Mouse (Mus musculus): Measurements from ENCODE around the gene Abcb10.
"Not testable (repeated sequence)": the region's sequence is repeated elsewhere in the genome, so short reads cannot be mapped to it uniquely, and the experiment has no call there.

Abcb10 gene

DNA sequence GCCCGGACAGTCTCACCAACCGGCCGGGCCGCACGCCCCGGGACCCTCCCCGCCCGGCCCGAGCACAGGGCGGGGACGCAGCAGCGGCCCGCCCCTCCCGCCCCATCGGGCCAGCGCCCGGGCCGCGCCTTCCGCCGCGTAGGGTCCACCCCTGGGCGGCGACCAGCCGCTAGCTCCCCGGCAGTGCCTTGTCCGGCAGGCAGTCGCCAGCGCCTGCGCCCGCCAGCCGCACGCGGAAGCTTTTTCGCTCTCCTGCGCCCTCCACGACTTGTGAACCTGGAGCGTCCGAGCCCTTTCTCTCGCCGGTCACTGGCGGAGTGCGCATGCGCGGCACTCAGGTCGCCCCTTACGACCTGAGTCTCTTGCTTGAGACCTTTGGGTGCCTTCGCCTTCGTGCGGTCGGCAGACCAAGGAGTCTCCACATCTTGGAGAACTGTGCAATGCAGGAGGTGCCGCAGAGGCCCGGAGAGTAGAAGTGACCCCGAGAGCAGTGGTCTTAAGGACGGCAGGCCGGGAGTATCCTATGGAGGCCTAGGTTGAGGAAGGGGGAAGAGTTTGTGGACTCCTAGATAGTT is at the start of gene Abcb10:
TSS of gene Abcb10 (minus strand) at position 297 of the 575 bp plus-strand sequence.
- peak; percentile 95 for DNase-seq (ENCODE audit: inconsistent ontology term)

DNA sequence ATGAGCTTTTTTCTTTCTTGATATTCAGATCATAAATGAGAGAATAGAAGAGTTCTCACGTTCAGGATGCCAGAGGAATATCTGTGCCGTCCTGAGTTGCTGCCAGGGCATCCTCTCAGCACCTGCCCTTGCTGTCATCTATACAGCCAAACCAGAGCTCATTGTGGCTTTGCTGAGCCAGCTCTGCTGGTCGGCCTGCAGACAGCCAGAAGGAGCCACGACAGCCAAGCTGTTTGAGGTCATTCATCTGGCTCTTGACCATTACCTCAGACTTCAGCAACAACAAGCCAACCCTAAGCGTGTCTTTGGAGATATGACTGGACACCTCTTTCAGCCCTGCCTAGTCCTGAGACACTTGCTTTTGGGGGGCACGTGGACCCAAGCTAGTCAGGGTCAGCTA is 44.9 kb upstream of the Abcb10 start:
- DNase-seq (ENCODE audit: inconsistent ontology term), result no peak

- DNase-seq (ENCODE audit: inconsistent ontology term), result not testable (repeated sequence)
Measured at GRCm38 (mm10) chr8:124026265-124026664, 43.3 kb upstream of the Abcb10 start.

DNA sequence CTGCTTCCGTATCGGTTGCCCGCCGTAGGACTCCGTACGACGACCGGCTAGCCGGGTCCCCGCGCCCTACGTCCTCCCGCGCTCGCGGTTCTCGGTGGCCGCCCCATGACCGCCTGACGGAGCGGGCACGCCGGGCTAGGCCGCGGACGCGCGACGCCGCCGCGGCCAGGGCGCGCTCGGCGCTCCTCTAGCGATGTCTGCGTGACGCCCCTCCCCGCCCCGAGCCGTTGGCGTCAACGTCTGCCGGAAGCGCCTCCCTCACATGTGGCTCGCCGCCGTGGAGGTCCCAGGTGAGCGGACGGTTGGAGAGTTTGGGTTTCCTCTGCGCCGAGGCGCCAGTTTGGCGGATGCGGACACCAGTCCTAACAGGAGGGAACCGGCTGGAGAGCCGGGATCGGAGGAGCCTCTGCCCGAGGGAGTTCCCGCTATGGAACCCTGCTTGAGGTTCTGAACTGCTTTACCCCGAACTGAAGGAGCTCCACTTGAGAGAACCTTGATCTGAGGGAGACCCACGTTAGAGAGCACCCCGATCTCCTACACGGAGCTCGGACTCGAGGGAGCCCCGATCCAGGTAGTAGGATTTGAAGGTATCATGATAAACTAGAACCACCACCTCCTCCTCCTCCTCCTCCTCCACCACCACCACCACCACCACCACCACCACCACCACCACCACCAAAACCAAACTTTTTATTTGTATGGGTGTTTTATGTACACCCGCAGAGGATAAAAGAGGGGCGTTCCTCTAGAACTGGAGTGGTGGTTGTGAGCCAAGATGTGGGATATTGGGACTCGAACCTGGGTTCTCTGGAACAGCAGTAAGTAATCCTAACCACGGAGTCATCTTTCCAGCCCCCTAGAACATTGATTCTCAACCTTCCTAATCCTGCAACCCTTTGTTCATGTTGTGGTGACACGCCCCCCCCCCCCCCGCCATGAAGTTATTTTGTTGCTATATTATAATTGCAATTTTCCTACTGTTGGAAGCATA is 38.6 kb upstream of the Abcb10 start, which contains the start of the genes Taf5l and Urb2:
TSS of gene Taf5l (minus strand) at position 161 of the 991 bp plus-strand sequence.
TSS of gene Urb2 (plus strand) at position 272 of the 991 bp plus-strand sequence.
- DNase-seq (ENCODE audit: inconsistent ontology term), result peak; percentile 95

DNA sequence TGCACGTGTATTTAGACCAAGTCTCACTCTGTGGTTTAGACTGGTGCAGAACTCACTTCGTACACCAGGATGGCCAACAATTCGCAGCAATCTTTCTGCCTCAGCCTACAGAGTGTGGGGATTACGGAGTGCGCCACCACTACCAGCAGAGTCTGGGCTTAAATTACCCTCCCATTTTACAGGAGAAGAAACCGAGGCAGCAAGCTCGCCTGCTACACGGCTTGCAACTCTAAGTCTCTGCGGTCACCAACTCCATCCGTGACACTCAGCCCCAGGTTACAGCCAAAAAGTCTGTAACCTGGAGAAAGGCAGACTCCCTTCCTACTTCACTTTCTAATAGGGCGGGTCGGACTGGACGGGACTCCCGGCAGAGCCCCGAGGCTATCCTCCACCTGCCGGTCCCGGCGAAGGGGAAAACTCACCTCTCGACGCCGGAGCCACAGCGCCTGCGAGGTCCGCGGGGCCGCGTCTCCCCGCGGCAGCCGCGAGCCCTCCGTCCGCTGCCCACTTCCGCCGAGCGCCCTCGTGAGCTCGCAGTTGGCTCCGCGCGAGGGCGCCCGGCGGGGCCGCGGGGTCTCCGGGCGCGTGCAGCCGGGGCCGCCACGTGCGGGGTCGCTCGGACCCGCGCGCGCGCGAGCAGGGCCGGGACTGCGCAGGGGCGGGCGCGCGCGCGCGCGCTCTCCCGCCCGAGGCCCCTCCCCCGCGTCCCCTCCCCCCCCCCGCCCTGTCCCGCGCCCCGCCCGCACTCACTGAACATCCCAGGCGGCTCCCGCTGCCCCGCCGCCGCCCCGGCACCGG is 37.7 kb upstream of the Abcb10 start:
- DNase-seq (ENCODE audit: inconsistent ontology term), result no peak

DNA sequence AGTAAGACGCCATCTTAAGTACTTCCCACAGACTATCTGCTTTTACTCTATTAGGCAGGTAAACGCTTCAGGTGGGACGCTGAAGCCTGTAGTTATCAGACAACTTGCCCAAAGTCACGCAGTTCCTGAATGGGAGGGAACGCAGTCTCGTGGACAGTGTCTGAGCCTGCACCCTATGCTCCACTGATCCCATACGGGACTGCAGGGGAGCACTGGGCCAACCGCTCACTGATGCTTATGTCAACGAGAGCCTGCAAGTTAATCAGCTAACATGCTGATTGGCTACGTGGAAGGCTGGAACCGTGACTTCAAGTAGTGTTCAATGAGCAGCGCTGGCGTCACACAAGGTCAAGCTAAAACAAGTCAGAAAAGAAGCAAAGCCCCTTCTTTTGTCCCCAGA is 36.9 kb upstream of the Abcb10 start:
- no peak for DNase-seq (ENCODE audit: inconsistent ontology term)

- DNase-seq (ENCODE audit: inconsistent ontology term), result no peak
Measured at GRCm38 (mm10) chr8:124014751-124015150, 31.8 kb upstream of the Abcb10 start.

- not testable (repeated sequence) for DNase-seq (ENCODE audit: inconsistent ontology term)
Measured at GRCm38 (mm10) chr8:124014299-124014698, 31.4 kb upstream of the Abcb10 start.

DNA sequence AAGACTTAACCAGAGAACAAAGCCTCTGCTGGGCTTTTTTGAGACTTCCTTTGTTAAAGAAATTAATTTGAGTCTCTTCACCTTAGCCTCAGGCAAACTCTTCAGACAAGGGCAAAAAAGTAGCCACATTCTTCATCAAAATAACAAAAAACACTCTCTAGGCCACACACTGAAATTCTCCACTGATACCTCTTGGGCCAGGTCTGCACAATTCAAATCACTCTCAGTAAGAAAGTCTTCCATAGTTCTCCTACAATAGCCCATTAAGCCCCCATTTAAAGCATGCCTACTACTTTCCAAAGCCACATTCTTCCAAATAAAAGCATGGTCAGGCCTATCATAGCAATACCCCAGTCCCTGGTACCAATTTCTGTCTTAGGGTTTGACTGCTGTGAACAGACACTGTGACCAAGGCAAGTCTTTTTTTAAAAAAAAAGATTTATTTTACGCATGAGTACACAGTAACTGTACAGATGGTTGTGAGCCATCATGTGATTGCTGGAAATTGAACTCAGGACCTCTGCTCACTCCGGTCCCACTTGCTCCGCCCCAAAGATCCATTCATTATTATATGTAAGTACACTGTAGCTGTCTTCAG is 29.2 kb upstream of the Abcb10 start:
- no peak for DNase-seq (ENCODE audit: inconsistent ontology term)

- DNase-seq (ENCODE audit: inconsistent ontology term), result no peak
Measured at GRCm38 (mm10) chr8:124011580-124011979, 28.7 kb upstream of the Abcb10 start.

- no peak for DNase-seq (ENCODE audit: inconsistent ontology term)
Measured at GRCm38 (mm10) chr8:124007829-124008228, 24.9 kb upstream of the Abcb10 start.

DNA sequence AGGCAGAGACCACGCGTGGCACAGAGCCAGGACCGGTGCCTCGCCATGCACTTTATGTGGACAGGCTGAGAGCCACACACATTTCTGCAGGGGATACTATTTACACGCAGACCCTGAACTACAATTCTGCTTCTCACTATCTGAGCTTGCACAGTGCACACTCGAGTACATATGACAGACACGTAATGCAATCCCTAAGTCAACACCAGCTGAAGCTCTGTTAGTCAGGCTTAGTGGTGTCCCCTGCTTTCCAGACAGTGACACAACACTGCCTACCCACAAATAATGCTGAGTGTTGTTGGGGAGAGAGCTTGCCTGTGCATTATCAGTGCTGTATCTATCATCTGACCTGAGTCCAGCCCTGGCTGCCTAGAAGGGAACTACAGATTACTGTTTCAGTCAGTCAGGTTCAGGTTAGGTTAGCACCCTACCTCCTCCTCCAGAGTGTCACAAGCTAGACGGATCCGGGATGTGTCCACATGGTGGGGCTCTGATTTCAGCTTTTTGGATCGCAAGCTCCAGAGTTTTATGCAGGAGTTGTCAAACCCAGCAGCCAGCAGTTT is 19.7 kb upstream of the Abcb10 start:
- no peak for DNase-seq (ENCODE audit: inconsistent ontology term)

- DNase-seq (ENCODE audit: inconsistent ontology term), result no peak
Measured at GRCm38 (mm10) chr8:123999568-123999967, 16.6 kb upstream of the Abcb10 start.

DNA sequence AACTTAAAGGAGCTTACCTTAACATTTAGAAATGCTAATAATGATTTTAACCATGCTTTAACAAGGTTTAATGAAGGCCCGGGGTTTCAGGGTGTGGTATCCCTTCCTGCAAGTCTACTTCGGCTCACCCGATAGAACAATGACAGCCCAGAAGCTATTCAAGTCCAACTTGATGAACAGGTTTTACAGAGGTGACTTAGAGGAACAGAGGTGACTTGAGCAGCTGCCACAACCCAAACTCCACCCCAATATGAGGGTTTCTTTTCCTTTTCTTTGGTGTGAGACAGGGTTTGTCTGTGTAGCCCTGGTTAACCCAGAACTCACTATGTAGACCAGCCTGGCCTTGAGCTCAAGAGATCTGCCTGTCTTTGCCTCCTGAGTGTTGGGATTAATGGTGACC is 11.1 kb upstream of the Abcb10 start:
- no peak for DNase-seq (ENCODE audit: inconsistent ontology term)

GRCm38 (mm10) chr8:123993597-123993996 is 10.7 kb upstream of the Abcb10 start:
- DNase-seq (ENCODE audit: inconsistent ontology term), result no peak

- DNase-seq (ENCODE audit: inconsistent ontology term), result peak; percentile 74
Measured at GRCm38 (mm10) chr8:123992587-123992986, 9.7 kb upstream of the Abcb10 start.

GRCm38 (mm10) chr8:123990277-123991049 is 7.5 kb upstream of the Abcb10 start:
- no peak for DNase-seq (ENCODE audit: inconsistent ontology term)

- DNase-seq (ENCODE audit: inconsistent ontology term), result no peak
Measured at GRCm38 (mm10) chr8:123989128-123989527, 6.2 kb upstream of the Abcb10 start.

GRCm38 (mm10) chr8:123988605-123989038 is 5.7 kb upstream of the Abcb10 start:
- no peak for DNase-seq (ENCODE audit: inconsistent ontology term)

- no peak for DNase-seq (ENCODE audit: inconsistent ontology term)
Measured at GRCm38 (mm10) chr8:123982291-123982793, 580 bp downstream of the Abcb10 start.
